Mouse (Mus musculus) MEL (cell line): Measurements from ENCODE around the gene Tmem120a. TPM values are rescaled to one million over a fixed set of nuclear protein-coding genes. Genes with fewer than 3 reads are reported as not detected.

Source experiments
- DNase-seq: peaks from one replicate; pipeline ENCODE4 v3.0.0; 2011; ENCODE audit warnings: low read depth, low spot score
- H3K27ac ChIP-seq: 2 replicates; pipeline ENCODE4 v1.5.1; 2012; ENCODE audit warnings: low read depth, mild to moderate bottlenecking, control low read depth, low read length, moderate library complexity; ENCODE audit not compliant: control insufficient read depth
- H3K27me3 ChIP-seq, 2 experiments: fragments of 150-350 bp in 1 of 2; sonication (generic) in 1 of 2; 2 replicates each; pipeline ENCODE4 v1.6.1; 2012; ENCODE audit warnings: low read length in 2 of 2, mild to moderate bottlenecking in 2 of 2, improper control_type of control experiment in 1 of 2, moderate library complexity in 1 of 2; ENCODE audit not compliant: insufficient read depth in 2 of 2, control insufficient read depth in 1 of 2
- H3K36me3 ChIP-seq, 2 experiments: 2 replicates each; pipeline ENCODE4 v1.6.1; 2012 to 2014; ENCODE audit warnings: low read length in 2 of 2, improper control_type of control experiment in 1 of 2, inconsistent platforms in 1 of 2, mild to moderate bottlenecking in 1 of 2; ENCODE audit not compliant: insufficient read depth in 2 of 2, control insufficient read depth in 1 of 2
- H3K4me1 ChIP-seq, 2 experiments: fragments of 150-350 bp in 1 of 2; sonication (generic) in 1 of 2; 2 replicates each; pipeline ENCODE4 v1.6.1; 2012; ENCODE audit warnings: low read length in 2 of 2, improper control_type of control experiment in 1 of 2, mild to moderate bottlenecking in 1 of 2; ENCODE audit not compliant: insufficient read depth in 2 of 2, control insufficient read depth in 1 of 2
- H3K4me3 ChIP-seq, 2 experiments: fragments of 150-350 bp in 1 of 2; sonication (generic) in 1 of 2; 2 replicates each; pipeline ENCODE4 v1.5.1; 2012; ENCODE audit warnings: low read depth in 2 of 2, low read length in 2 of 2, mild to moderate bottlenecking in 2 of 2, moderate library complexity in 2 of 2, control low read depth in 1 of 2, improper control_type of control experiment in 1 of 2; ENCODE audit not compliant: control insufficient read depth in 1 of 2, insufficient read depth in 1 of 2
- H3K79me2 ChIP-seq: 2 replicates; pipeline ENCODE4 v1.6.1; 2012; ENCODE audit warnings: mild to moderate bottlenecking, low read length, moderate library complexity; ENCODE audit not compliant: control insufficient read depth, poor library complexity, insufficient read depth
- H3K9ac ChIP-seq: 2 replicates; pipeline ENCODE4 v1.6.1; 2012; ENCODE audit warnings: low read depth, mild to moderate bottlenecking, control low read depth, low read length, moderate library complexity; ENCODE audit not compliant: control insufficient read depth, poor library complexity, severe bottlenecking
- H3K9me3 ChIP-seq: fragments of 150-350 bp; sonication (generic); replicated peaks from 2 replicates; pipeline ENCODE4 v1.6.1; 2012; ENCODE audit warnings: mild to moderate bottlenecking, low read length, improper control_type of control experiment, moderate library complexity; ENCODE audit not compliant: insufficient read depth
- BHLHE40 ChIP-seq: IDR thresholded peaks from 2 replicates; pipeline ENCODE4 v1.6.1; 2012; ENCODE audit warnings: low read depth, mild to moderate bottlenecking, inconsistent platforms, low read length, improper control_type of control experiment, borderline replicate concordance
- CHD1 ChIP-seq: IDR thresholded peaks from 2 replicates; pipeline ENCODE4 v1.6.1; 2012; ENCODE audit warnings: low read depth, mild to moderate bottlenecking, inconsistent platforms, low read length, improper control_type of control experiment
- CHD2 ChIP-seq: IDR thresholded peaks from 2 replicates; pipeline ENCODE4 v1.6.1; 2011; ENCODE audit warnings: low read length, improper control_type of control experiment
- ELF1 ChIP-seq: IDR thresholded peaks from 2 replicates; pipeline ENCODE4 v1.6.1; 2014; ENCODE audit warnings: low read depth, mild to moderate bottlenecking, inconsistent platforms, low read length, improper control_type of control experiment, moderate library complexity
- EP300 ChIP-seq, 2 experiments: IDR thresholded peaks; 2 replicates each; pipeline ENCODE4 v1.6.1; 2011; ENCODE audit warnings: improper control_type of control experiment in 2 of 2, low read length in 2 of 2, low read depth in 1 of 2, mild to moderate bottlenecking in 1 of 2
- GABPA ChIP-seq: IDR thresholded peaks from 2 replicates; pipeline ENCODE4 v1.6.1; 2012; ENCODE audit warnings: low read depth, mild to moderate bottlenecking, inconsistent platforms, low read length, improper control_type of control experiment, moderate library complexity
- HCFC1 ChIP-seq: IDR thresholded peaks from 2 replicates; pipeline ENCODE4 v1.6.1; 2012; ENCODE audit warnings: low read depth, mild to moderate bottlenecking, inconsistent platforms, low read length, improper control_type of control experiment, moderate library complexity
- MAFK ChIP-seq: IDR thresholded peaks from 2 replicates; pipeline ENCODE4 v1.6.1; 2011; ENCODE audit warnings: low read depth, mild to moderate bottlenecking, low read length, improper control_type of control experiment, borderline replicate concordance
- MAX ChIP-seq: IDR thresholded peaks from 2 replicates; pipeline ENCODE4 v1.6.1; 2011; ENCODE audit warnings: low read length, improper control_type of control experiment
- MAZ ChIP-seq: IDR thresholded peaks from 2 replicates; pipeline ENCODE4 v1.6.1; 2012; ENCODE audit warnings: low read depth, mild to moderate bottlenecking, inconsistent platforms, low read length, improper control_type of control experiment
- MXI1 ChIP-seq: IDR thresholded peaks from 2 replicates; pipeline ENCODE4 v1.6.1; 2011; ENCODE audit warnings: mild to moderate bottlenecking, low read depth, low read length, improper control_type of control experiment
- POLR2A ChIP-seq, 2 experiments: IDR thresholded peaks; 2 replicates each; pipeline ENCODE4 v1.6.1; 2011 to 2012; ENCODE audit warnings: low read length in 2 of 2, mild to moderate bottlenecking in 2 of 2, control low read depth in 1 of 2, improper control_type of control experiment in 1 of 2, low read depth in 1 of 2, moderate library complexity in 1 of 2; ENCODE audit not compliant: control insufficient read depth in 1 of 2, insufficient read depth in 1 of 2, poor library complexity in 1 of 2
- POLR2AphosphoS2 ChIP-seq: IDR thresholded peaks from 2 replicates; pipeline ENCODE4 v1.6.1; 2011; ENCODE audit warnings: low read length, improper control_type of control experiment
- RCOR1 ChIP-seq: IDR thresholded peaks from 2 replicates; pipeline ENCODE4 v1.6.1; 2012; ENCODE audit warnings: low read depth, mild to moderate bottlenecking, inconsistent platforms, low read length, improper control_type of control experiment
- SIN3A ChIP-seq: IDR thresholded peaks from 2 replicates; pipeline ENCODE4 v1.6.1; 2012; ENCODE audit warnings: low read length, improper control_type of control experiment, inconsistent platforms
- TAL1 ChIP-seq: IDR thresholded peaks from 2 replicates; pipeline ENCODE4 v1.6.1; 2012; ENCODE audit warnings: mild to moderate bottlenecking, inconsistent platforms, low read length, moderate library complexity, mixed read lengths
- TBP ChIP-seq: IDR thresholded peaks from 2 replicates; pipeline ENCODE4 v1.8.0; 2011; ENCODE audit warnings: low read depth, low read length, improper control_type of control experiment
- TCF12 ChIP-seq: IDR thresholded peaks from 2 replicates; pipeline ENCODE4 v1.6.1; 2014; ENCODE audit warnings: low read depth, mild to moderate bottlenecking, inconsistent platforms, low read length, improper control_type of control experiment, moderate library complexity
- polyA plus RNA-seq, 2 experiments: library from polyadenylated mRNA; stranded (reverse) in 1 of 2; unstranded in 1 of 2; fragments of >175 nt in 1 of 2; fragments of >200 nt in 1 of 2; gene quantifications; 2 replicates each; pipeline versions ENCODE4 v1.2.1 to v1.2.4; 2012; ENCODE audit warnings: low replicate concordance in 2 of 2, low read depth in 1 of 2; ENCODE audit not compliant: insufficient read length in 2 of 2, insufficient read depth in 1 of 2, missing spikeins in 1 of 2
- total RNA-seq: library from RNA; depleted of rRNA; stranded (reverse); fragments of 300-350 nt; gene quantifications from 2 replicates; pipeline ENCODE4 v1.2.3, GENCODE M21; 2012

The Tmem120a gene
- total and polyA plus RNA-seq, 3 experiments = 19.6 to 38.8 TPM; not detected in 1

DNA sequence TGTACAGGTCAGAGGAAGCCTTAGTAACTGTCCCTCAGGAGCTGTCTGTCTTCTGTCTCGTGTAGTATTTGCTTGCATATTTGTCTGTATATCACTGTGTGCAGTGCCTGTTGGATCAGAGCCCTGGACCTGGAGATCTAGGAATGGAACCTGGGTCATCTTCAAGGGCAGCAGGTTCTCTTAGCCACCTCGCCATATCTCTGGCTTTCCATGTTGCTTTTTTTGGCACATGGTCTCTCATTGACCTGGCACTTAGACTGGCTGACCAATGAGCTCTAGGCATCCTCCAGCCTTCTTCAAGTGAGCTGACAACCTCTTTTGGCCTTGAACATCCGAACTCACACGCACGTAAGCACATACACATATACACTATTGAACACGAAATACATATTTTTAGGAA lies 42.1 kb downstream of the Tmem120a start:
- Histone ChIP-seq H3K4me3 (no peak overlapping the region), H3K27me3 (no peaks in the 10 kb centered on the region), H3K27ac (no peak overlapping the region; the same call in 1 of the 2 replicates), H3K79me2 (no peaks in the 10 kb centered on the region; the same call in 1 of the 2 replicates), H3K4me1 (peaks cover 0 to 13% of the 10 kb centered on the region in 2 experiments; a peak in 3 of 4 replicates)
- TF ChIP-seq SIN3A (no peak), BHLHE40 (no peak), CHD1 (no peak)
- TF ChIP-seq, all 39 proteins: peak for 0
- peaks cover 2 to 7% of the 10 kb centered on the region in 2 experiments; a peak in 2 of 4 replicates for H3K36me3 ChIP-seq
- DNase-seq = no peak
- H3K9me3 ChIP-seq = no peaks in the 10 kb centered on the region
- no peak overlapping the region for H3K9ac ChIP-seq

DNA sequence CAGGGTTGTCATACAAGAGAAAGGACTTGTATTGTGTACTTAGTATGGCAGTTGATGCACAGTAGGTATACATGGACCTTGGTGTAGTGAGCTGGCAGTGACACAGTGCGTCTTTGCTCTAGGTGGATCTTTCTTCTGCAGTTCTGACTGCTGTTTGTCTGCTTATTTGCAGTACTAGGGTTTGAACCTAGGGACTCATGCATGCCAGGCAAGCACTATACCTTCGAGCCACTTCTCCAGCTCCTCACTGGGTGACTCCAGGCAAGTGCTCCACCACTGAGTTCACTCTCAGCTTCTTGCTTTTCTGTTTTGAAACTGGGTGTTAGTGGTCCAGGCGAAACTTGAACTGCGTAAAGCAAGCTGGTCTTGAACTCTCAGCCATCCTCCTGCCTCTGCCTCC lies 42.6 kb downstream of the Tmem120a start:
- no peak overlapping the region for H3K9ac ChIP-seq
- no peak overlapping the region for H3K4me3 ChIP-seq
- TF ChIP-seq GABPA = no peak
- TF ChIP-seq MAX = no peak
- no peak for TF ChIP-seq TCF12
- no peak for TF ChIP-seq POLR2A (IDR thresholded peaks at IDR 0.05; ENCODE audit: control insufficient read depth in 1 of 2, insufficient read depth in 1 of 2, low read depth in 1 of 2, low read length in 2 of 2, poor library complexity in 1 of 2)
- TF ChIP-seq TAL1 = no peak
- no peak for TF ChIP-seq POLR2AphosphoS2
- no peak for TF ChIP-seq TBP
- no peak for TF ChIP-seq MAZ
- TF ChIP-seq RCOR1 = no peak
- TF ChIP-seq ELF1 = no peak
- no peak for TF ChIP-seq CHD2
- no peak for TF ChIP-seq HCFC1
- no peak for TF ChIP-seq MAFK
- no peak for TF ChIP-seq MXI1
- TF ChIP-seq EP300 (IDR thresholded peaks at IDR 0.05; ENCODE audit: low read depth in 1 of 2, low read length in 2 of 2) = no peak
- no peak for TF ChIP-seq CHD1
- TF ChIP-seq, all 39 proteins: peak for 0
- Histone ChIP-seq H3K79me2 (no peaks in the 10 kb centered on the region; the same call in 1 of the 2 replicates), H3K4me1 (peaks cover 0 to 12% of the 10 kb centered on the region in 2 experiments; a peak in 3 of 4 replicates), H3K27me3 (no peaks in the 10 kb centered on the region), H3K36me3 (peaks cover 2 to 7% of the 10 kb centered on the region in 2 experiments; a peak in 2 of 4 replicates), H3K9me3 (no peaks in the 10 kb centered on the region), H3K27ac (no peak overlapping the region)
- no peak for DNase-seq
